Mouse (Mus musculus) frontal cortex, adult (tissue): ENCODE measurements around the gene Serpinb6b.
"Not testable (repeated sequence)": the region's sequence is repeated elsewhere in the genome, so short reads cannot be mapped to it uniquely, and the experiment has no call there.

Source experiments
- ATAC-seq: cut with Nextera tagmentation; 2 replicates; pipeline ENCODE4 v1.9.2; 2017; ENCODE audit warnings: mild to moderate bottlenecking, moderate library complexity, mixed read lengths; ENCODE audit not compliant: low TSS enrichment

Gene Serpinb6b

GRCm38 (mm10) chr13:32964989-32965811 is at the start of gene Serpinb6b:
Gene Serpinb6b (plus strand): TSS chr13:32965209.
- ATAC-seq, result peak; percentile 62

- no peak for ATAC-seq
Observed at GRCm38 (mm10) chr13:32922622-32923021, 42.4 kb upstream of the Serpinb6b start.

- ATAC-seq, result no peak
Observed at GRCm38 (mm10) chr13:32924578-32925360, 40.2 kb upstream of the Serpinb6b start.

GRCm38 (mm10) chr13:32926661-32927060 is 38.3 kb upstream of the Serpinb6b start:
- ATAC-seq, result no peak

- ATAC-seq, result no peak
Observed at GRCm38 (mm10) chr13:32927241-32927640, 37.8 kb upstream of the Serpinb6b start.

- ATAC-seq, result no peak
Observed at GRCm38 (mm10) chr13:32929107-32929750, 35.8 kb upstream of the Serpinb6b start.

GRCm38 (mm10) chr13:32934706-32935381 is 30.2 kb upstream of the Serpinb6b start:
- no peak for ATAC-seq

GRCm38 (mm10) chr13:32938275-32938674 is 26.7 kb upstream of the Serpinb6b start:
- ATAC-seq, result not testable (repeated sequence)

GRCm38 (mm10) chr13:32939191-32939590 is 25.8 kb upstream of the Serpinb6b start:
- ATAC-seq, result not testable (repeated sequence)

- no peak for ATAC-seq
Observed at GRCm38 (mm10) chr13:32956537-32956936, 8.5 kb upstream of the Serpinb6b start.

- no peak for ATAC-seq
Observed at GRCm38 (mm10) chr13:32957917-32958316, 7.1 kb upstream of the Serpinb6b start.

GRCm38 (mm10) chr13:32958521-32958920 is 6.5 kb upstream of the Serpinb6b start:
- not testable (repeated sequence) for ATAC-seq

- no peak for ATAC-seq
Observed at GRCm38 (mm10) chr13:32963990-32964753, 837 bp upstream of the Serpinb6b start.

- no peak for ATAC-seq
Observed at GRCm38 (mm10) chr13:32966116-32966515, 1.1 kb downstream of the Serpinb6b start.

GRCm38 (mm10) chr13:32967233-32967632 is 2.2 kb downstream of the Serpinb6b start:
- ATAC-seq, result no peak

- no peak for ATAC-seq
Observed at GRCm38 (mm10) chr13:32968353-32968984, 3.5 kb downstream of the Serpinb6b start.

- no peak for ATAC-seq
Observed at GRCm38 (mm10) chr13:32968996-32969640, 4.1 kb downstream of the Serpinb6b start.

- ATAC-seq, result no peak
Observed at GRCm38 (mm10) chr13:32969641-32970040, 4.6 kb downstream of the Serpinb6b start.

GRCm38 (mm10) chr13:32970776-32971175 is 5.8 kb downstream of the Serpinb6b start:
- no peak for ATAC-seq

GRCm38 (mm10) chr13:32974268-32974667 is 9.3 kb downstream of the Serpinb6b start:
- ATAC-seq, result no peak
